Mouse (Mus musculus): ENCODE measurements around the gene Maip1.

GRCm38 (mm10) chr1:57423696-57424095 is 17.6 kb downstream of the Maip1 start:
- TF ChIP-seq POLR2A (IDR thresholded peaks at IDR 0.05; ENCODE audit: low read depth, low read length) (no peak), CTCF (IDR thresholded peaks at IDR 0.05; ENCODE audit: extremely low read depth, insufficient read depth, insufficient read length, insufficient replicate concordance) (no peak)

Measured in spleen, adult 2 months (tissue).